Mouse (Mus musculus): ENCODE results near the gene Fscn3.

DNA sequence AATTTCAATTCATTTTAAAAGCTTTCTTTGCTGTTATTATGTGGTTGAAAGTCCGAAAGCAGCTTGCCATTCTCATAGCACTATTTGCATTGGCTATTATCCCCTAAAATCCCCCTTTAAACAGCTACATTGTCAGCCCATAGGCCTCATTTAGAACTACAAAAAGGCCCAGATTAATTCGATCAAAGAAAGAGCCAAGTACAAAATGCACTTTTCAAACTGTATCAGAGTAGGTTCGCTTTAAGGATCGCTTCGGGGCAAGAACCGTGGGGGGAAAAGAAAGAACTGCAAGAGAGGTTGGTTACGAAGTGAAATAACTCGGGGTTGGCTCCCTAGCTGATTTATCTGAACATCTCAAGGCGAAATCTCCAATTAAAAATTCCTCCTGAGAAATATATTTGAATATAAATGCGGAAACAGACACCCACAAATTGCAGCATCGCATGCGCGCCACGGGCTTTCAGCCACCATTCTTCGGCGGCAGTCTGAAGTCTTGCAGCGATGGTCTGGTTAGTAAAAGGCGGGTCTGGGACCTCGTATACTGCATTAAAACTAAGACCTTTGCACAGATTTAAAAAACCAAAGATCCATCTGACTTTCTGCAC lies 30.6 kb upstream of the Fscn3 start:
- no peak for TF ChIP-seq POLR2A (IDR thresholded peaks at IDR 0.05; ENCODE audit: insufficient read depth, low read length)
- no peak for TF ChIP-seq CTCF (IDR thresholded peaks at IDR 0.05; ENCODE audit: low read depth, low read length)
